Mouse (Mus musculus) liver, adult 2 months (tissue): ENCODE measurements around the gene Vcp. TPM values are rescaled to one million over a fixed set of nuclear protein-coding genes. Genes with fewer than 3 reads are reported as not detected.
A peak's percentile ranks its signal among the peaks of the same experiment; 100 is the strongest.
"Not testable (repeated sequence)": the region's sequence is repeated elsewhere in the genome, so short reads cannot be mapped to it uniquely, and the experiment has no call there.

Experiments
- DNase-seq: peaks from one replicate; pipeline ENCODE4 v3.0.0-alpha.2; 2011; ENCODE audit warnings: low read depth, low spot score; ENCODE audit errors: extremely low read depth
- H3K27ac ChIP-seq: fragments of 200-500 bp; replicated peaks from 2 replicates; pipeline ENCODE4 v1.5.1; 2012; ENCODE audit warnings: low read depth, mild to moderate bottlenecking, control low read depth, inconsistent platforms, low read length; ENCODE audit not compliant: insufficient read depth
- H3K27me3 ChIP-seq: fragments of 200-500 bp; 2 replicates; pipeline ENCODE4 v1.6.1; 2012; ENCODE audit warnings: mild to moderate bottlenecking, moderate library complexity, low read length, inconsistent platforms; ENCODE audit not compliant: control insufficient read depth, insufficient read depth
- H3K36me3 ChIP-seq: fragments of 200-500 bp; 2 replicates; pipeline ENCODE4 v1.6.1; 2012; ENCODE audit warnings: low read length, inconsistent platforms; ENCODE audit not compliant: control insufficient read depth, insufficient read depth
- H3K4me1 ChIP-seq: fragments of 200-500 bp; 2 replicates; pipeline ENCODE4 v1.6.1; 2011; ENCODE audit warnings: low read length; ENCODE audit not compliant: control insufficient read depth, insufficient read depth
- H3K4me3 ChIP-seq: fragments of 200-500 bp; 2 replicates; pipeline ENCODE4 v1.5.1; 2011; ENCODE audit warnings: low read depth, mild to moderate bottlenecking, control low read depth, low read length, moderate library complexity; ENCODE audit not compliant: insufficient read depth
- H3K79me2 ChIP-seq: fragments of 200-500 bp; 2 replicates; pipeline ENCODE4 v1.6.1; 2012; ENCODE audit warnings: inconsistent platforms, mild to moderate bottlenecking, low read length, moderate library complexity; ENCODE audit not compliant: control insufficient read depth, insufficient read depth
- H3K9ac ChIP-seq: fragments of 200-500 bp; 2 replicates; pipeline ENCODE4 v1.6.1; 2012; ENCODE audit warnings: low read depth, mild to moderate bottlenecking, control low read depth, inconsistent platforms, low read length
- CTCF ChIP-seq: fragments of 200-500 bp; IDR thresholded peaks from 2 replicates; pipeline ENCODE4 v1.5.1; 2011; ENCODE audit warnings: low read depth, low read length, control low read depth
- POLR2A ChIP-seq: fragments of 200-500 bp; IDR thresholded peaks from 2 replicates; pipeline ENCODE4 v1.6.1; 2011; ENCODE audit warnings: low read length, control low read depth; ENCODE audit not compliant: insufficient read depth; ENCODE audit errors: extremely low read depth
- WGBS: fragments of 180-500 bp; shearing (Covaris S2); methylation state at CpG from one replicate; pipeline ENCODE4 v1.1.7; 2018; 5-methylcytosine and 5-hydroxymethylcytosine counted together
- polyA plus RNA-seq: library from polyadenylated mRNA; depleted of rRNA; stranded (reverse); fragments of >200 nt; gene quantifications from 2 replicates; pipeline ENCODE4 v1.2.3, GENCODE M21; 2012; rRNA removed
- total RNA-seq: library from RNA; depleted of rRNA; stranded (reverse); fragments of >200 nt; gene quantifications from 2 replicates; pipeline ENCODE4 v1.2.3, GENCODE M21; 2014; rRNA removed

Vcp gene
- 182 and 216 TPM in 2 replicates for total RNA-seq
- polyA plus RNA-seq = 157 and 163 TPM in 2 replicates

- 2% methylated on average over 53 of the region's 56 CpGs for whole genome bisulfite sequencing
- not testable (repeated sequence) for H3K36me3 ChIP-seq, H3K27me3 ChIP-seq
- Histone ChIP-seq H3K4me3 (peak within 1 kb of the TSS; percentile 83), H3K79me2 (peaks cover 11% of the 10 kb centered on the region; the same call in 1 of the 2 replicates), H3K4me1 (peaks cover 11% of the 10 kb centered on the region; the same call in 1 of the 2 replicates), H3K9ac (peak within 1 kb of the TSS; percentile 91), H3K27ac (peak within 1 kb of the TSS; percentile 90)
- DNase-seq = peak; percentile 97
- TF ChIP-seq POLR2A = 0 out of 2 replicates have a peak, but pooled peaks have one; percentile 32
These were observed at the start of gene Vcp for GRCm38 (mm10) chr4:43000141-43000986. Gene Vcp (minus strand): TSS chr4:43000507.

GRCm38 (mm10) chr4:43047231-43047630, 46.9 kb upstream of the Vcp start:
- Histone ChIP-seq H3K27ac (no peak overlapping the region), H3K79me2 (no peaks in the 10 kb centered on the region), H3K36me3 (no peaks in the 10 kb centered on the region), H3K4me1 (peaks cover 9% of the 10 kb centered on the region; the same call in 1 of the 2 replicates), H3K9ac (peak overlapping the region; percentile 56; the same call in 1 of the 2 replicates), H3K4me3 (no peak overlapping the region; the same call in 1 of the 2 replicates), H3K27me3 (no peaks in the 10 kb centered on the region)
- WGBS = 4% methylated on average over 5 of the region's 5 CpGs
- TF ChIP-seq POLR2A (no peak), CTCF (peak; percentile 43; the same call in 1 of the 2 replicates)
- peak; percentile 80 for DNase-seq

GRCm38 (mm10) chr4:43046607-43047006, 46.3 kb upstream of the Vcp start:
- no peak overlapping the region for H3K4me3 ChIP-seq
- 0 out of 2 replicates have a peak overlapping the region, but pooled peaks have one; percentile 22 for H3K27ac ChIP-seq
- no peaks in the 10 kb centered on the region for H3K79me2 ChIP-seq
- H3K27me3 ChIP-seq = no peaks in the 10 kb centered on the region
- DNase-seq = no peak
- TF ChIP-seq CTCF (no peak), POLR2A (no peak)
- H3K4me1 ChIP-seq = peaks cover 9% of the 10 kb centered on the region; the same call in 1 of the 2 replicates
- peak overlapping the region; percentile 69 for H3K9ac ChIP-seq
- WGBS = 44% methylated on average over 5 of the region's 5 CpGs
- H3K36me3 ChIP-seq = no peaks in the 10 kb centered on the region

GRCm38 (mm10) chr4:43045659-43046302, 45.5 kb upstream of the Vcp start, which contains the start of gene Fam214b:
Gene Fam214b (minus strand): TSS chr4:43046220.
- Histone ChIP-seq H3K4me3 (peak within 1 kb of the TSS; percentile 60), H3K27ac (peak within 1 kb of the TSS; percentile 53), H3K36me3 (no peaks in the 10 kb centered on the region), H3K79me2 (no peaks in the 10 kb centered on the region), H3K9ac (peak within 1 kb of the TSS; percentile 69), H3K27me3 (no peaks in the 10 kb centered on the region), H3K4me1 (peaks cover 9% of the 10 kb centered on the region; the same call in 1 of the 2 replicates)
- WGBS = under 1% methylated on average over 33 of the region's 33 CpGs
- TF ChIP-seq POLR2A (0 out of 2 replicates have a peak, but pooled peaks have one; percentile 35), CTCF (no peak)
- DNase-seq = peak; percentile 97

GRCm38 (mm10) chr4:43045285-43045658, 45.0 kb upstream of the Vcp start:
- Histone ChIP-seq H3K4me3 (peak overlapping the region; percentile 43), H3K27ac (peak overlapping the region; percentile 46), H3K27me3 (no peaks in the 10 kb centered on the region), H3K4me1 (peaks cover 9% of the 10 kb centered on the region; the same call in 1 of the 2 replicates), H3K79me2 (no peaks in the 10 kb centered on the region), H3K9ac (peak overlapping the region; percentile 61), H3K36me3 (no peaks in the 10 kb centered on the region)
- 10% methylated on average over 13 of the region's 13 CpGs for WGBS
- TF ChIP-seq POLR2A (no peak), CTCF (no peak)
- no peak for DNase-seq
